28 mouse cellular contexts compared by ENCODE assay signal in the genomic region with DNA sequence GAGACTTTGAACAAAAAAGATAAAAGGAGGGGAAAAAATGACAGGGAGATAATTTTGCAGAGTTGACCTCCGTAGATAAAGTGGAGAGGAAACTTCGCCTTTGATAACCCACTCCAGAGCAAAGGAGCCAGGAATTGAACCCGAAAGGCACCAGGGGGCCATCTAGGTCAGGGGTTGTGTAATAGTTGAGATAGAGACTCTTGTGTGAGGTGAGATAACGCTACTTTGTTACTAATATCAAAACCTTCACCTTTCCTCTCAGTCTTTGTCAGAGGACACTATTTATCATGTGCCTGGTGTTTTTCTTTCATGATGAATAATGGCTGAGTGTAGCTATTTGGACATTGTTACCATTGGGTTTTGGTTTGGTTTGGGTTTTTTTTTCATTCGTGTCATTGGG. TPM values are rescaled to one million over a fixed set of nuclear protein-coding genes. Genes with fewer than 3 reads are reported as not detected.
DNase-seq lines count a peak whose midpoint lies in the region; ATAC-seq lines count a peak whose summit lies in the region.
"Had no signal": no experiment of that assay in that cellular context is flagged by ENCODE, and none has a peak within 500 bp of the region (broad histone marks: within the 10 kb centered on the region; RNA-seq: fewer than 3 reads in every experiment).

No protein-coding gene starts in this region.

- no peak overlapping the region for H3K4me2 ChIP-seq in intestine, embryonic 16.5 days (ENCODE audit: low read depth, low read length)
- no peak overlapping the region for H3K4me2 ChIP-seq in intestine, embryonic 15.5 days (replicated peaks)
- H3K4me2 ChIP-seq in liver, embryonic 12.5 days: peak overlapping the region; percentile 31
- H3K4me2 ChIP-seq in midbrain, embryonic 14.5 days (ENCODE audit: low read length): no peak overlapping the region
- H3K4me2 ChIP-seq: heart, embryonic 11.5 days; hindbrain, embryonic 14.5 days; limb, embryonic 12.5 days; midbrain, embryonic 15.5 days; neural tube, embryonic 15.5 days; stomach, embryonic 15.5 days had no signal

- no peak overlapping the region for H3K4me3 ChIP-seq in intestine, embryonic 16.5 days (ENCODE audit: low read length)
- H3K4me3 ChIP-seq in intestine, embryonic 15.5 days (replicated peaks): no peak overlapping the region
- no peak overlapping the region for H3K4me3 ChIP-seq in liver, embryonic 12.5 days
- H3K4me3 ChIP-seq in midbrain, embryonic 14.5 days (replicated peaks; ENCODE audit: low read depth, low read length): no peak overlapping the region
- H3K4me3 ChIP-seq: limb, embryonic 12.5 days; midbrain, embryonic 15.5 days; neural tube, embryonic 15.5 days; stomach, embryonic 15.5 days had no signal

- no peak overlapping the region for H3K9ac ChIP-seq in intestine, embryonic 16.5 days (ENCODE audit: low read depth, low read length)
- no peak overlapping the region for H3K9ac ChIP-seq in intestine, embryonic 15.5 days
- H3K9ac ChIP-seq in liver, embryonic 12.5 days: 0 out of 2 replicates have a peak overlapping the region, but pooled peaks have one; percentile 31
- no peak overlapping the region for H3K9ac ChIP-seq in midbrain, embryonic 14.5 days (replicated peaks; ENCODE audit: low read length)
- H3K9ac ChIP-seq: hindbrain, embryonic 14.5 days; limb, embryonic 12.5 days; neural tube, embryonic 15.5 days; stomach, embryonic 15.5 days had no signal

- peak overlapping the region; percentile 74; the same call in 1 of the 2 replicates for H3K27ac ChIP-seq in intestine, embryonic 16.5 days (ENCODE audit: low read length)
- no peak overlapping the region for H3K27ac ChIP-seq in intestine, embryonic 15.5 days
- H3K27ac ChIP-seq in liver, embryonic 12.5 days: peak overlapping the region; percentile 4; the same call in 1 of the 2 replicates
- H3K27ac ChIP-seq in midbrain, embryonic 14.5 days (replicated peaks; ENCODE audit: low read depth, low read length): no peak overlapping the region
- H3K27ac ChIP-seq: hindbrain, embryonic 14.5 days; kidney, postnatal 0 days; limb, embryonic 12.5 days; midbrain, embryonic 15.5 days; neural tube, embryonic 15.5 days; stomach, embryonic 15.5 days had no signal

- peaks cover 18% of the 10 kb centered on the region for H3K4me1 ChIP-seq in intestine, embryonic 16.5 days (ENCODE audit: control insufficient read depth, insufficient read depth, low read length)
- H3K4me1 ChIP-seq in intestine, embryonic 15.5 days (replicated peaks): 0 out of 2 replicates have a peak, but pooled peaks cover 9% of the 10 kb centered on the region
- peaks cover 34% of the 10 kb centered on the region for H3K4me1 ChIP-seq in liver, embryonic 12.5 days
- no peaks in the 10 kb centered on the region for H3K4me1 ChIP-seq in midbrain, embryonic 14.5 days (ENCODE audit: control insufficient read depth, insufficient read depth, low read length)

- H3K36me3 ChIP-seq in intestine, embryonic 16.5 days (ENCODE audit: control insufficient read depth, insufficient read depth, low read length): no peaks in the 10 kb centered on the region
- H3K36me3 ChIP-seq in intestine, embryonic 15.5 days: no peaks in the 10 kb centered on the region
- peaks cover 8% of the 10 kb centered on the region for H3K36me3 ChIP-seq in liver, embryonic 12.5 days
- 0 out of 2 replicates have a peak, but pooled peaks cover 2% of the 10 kb centered on the region for H3K36me3 ChIP-seq in midbrain, embryonic 14.5 days (ENCODE audit: control insufficient read depth, insufficient read depth, low read length)
- H3K36me3 ChIP-seq: limb, embryonic 12.5 days; midbrain, embryonic 15.5 days; neural tube, embryonic 15.5 days; stomach, embryonic 15.5 days had no signal

- 63% methylated on average over 5 of the region's 5 CpGs for WGBS in intestine, embryonic 16.5 days
- 56% methylated on average over 5 of the region's 5 CpGs for WGBS in intestine, embryonic 15.5 days
- 23% methylated on average over 5 of the region's 5 CpGs for WGBS in liver, embryonic 12.5 days (ENCODE audit: insufficient replicate concordance)
- 78% methylated on average over 5 of the region's 5 CpGs for WGBS in midbrain, embryonic 14.5 days

- H3K27me3 ChIP-seq in intestine, embryonic 16.5 days (replicated peaks; ENCODE audit: control insufficient read depth, insufficient read depth, low read length): no peaks in the 10 kb centered on the region
- no peaks in the 10 kb centered on the region for H3K27me3 ChIP-seq in intestine, embryonic 15.5 days (replicated peaks)
- 0 out of 2 replicates have a peak, but pooled peaks cover 4% of the 10 kb centered on the region for H3K27me3 ChIP-seq in liver, embryonic 12.5 days (replicated peaks)
- H3K27me3 ChIP-seq in midbrain, embryonic 14.5 days (ENCODE audit: control insufficient read depth, insufficient read depth, low read length): no peaks in the 10 kb centered on the region
- H3K27me3 ChIP-seq: limb, embryonic 12.5 days; midbrain, embryonic 15.5 days; neural tube, embryonic 15.5 days; stomach, embryonic 15.5 days had no signal

- DNase-seq in c-Kit-positive CD71-positive TER-119-negative erythroid progenitor cells, embryonic 14.5 days (ENCODE audit: low read depth): peak; percentile 50
- DNase-seq in kidney, postnatal 4 days: no peak
- DNase-seq in midbrain, embryonic 14.5 days: no peak
- DNase-seq in left cerebral cortex, adult 11 months (ENCODE audit: low spot score): no peak
- DNase-seq: B cell, adult 2 months; cerebellum, adult 2 months; cerebellum, postnatal 14 days; gastrocnemius, postnatal 25 days; heart, adult 18-20 months; heart, postnatal 4 days; kidney, adult 8-10 months; lung, adult 18-20 months; retina, postnatal 1 day; right cerebral cortex, postnatal 25 days; thymus, postnatal 14 days had no signal

- H3K9me3 ChIP-seq in intestine, embryonic 16.5 days (ENCODE audit: control insufficient read depth, low read length): no peaks in the 10 kb centered on the region
- no peaks in the 10 kb centered on the region for H3K9me3 ChIP-seq in intestine, embryonic 15.5 days
- no peaks in the 10 kb centered on the region for H3K9me3 ChIP-seq in liver, embryonic 12.5 days (replicated peaks)
- H3K9me3 ChIP-seq in midbrain, embryonic 14.5 days (ENCODE audit: control insufficient read depth, low read length): no peaks in the 10 kb centered on the region
- H3K9me3 ChIP-seq: limb, embryonic 12.5 days; midbrain, embryonic 15.5 days; neural tube, embryonic 15.5 days; stomach, embryonic 15.5 days had no signal

- peak; percentile 59; the same call in 1 of the 2 replicates for ATAC-seq in intestine, embryonic 16.5 days
- no peak for ATAC-seq in intestine, embryonic 15.5 days
- ATAC-seq in liver, embryonic 12.5 days: peak; percentile 73
- ATAC-seq in megakaryocyte progenitor cell, adult 5-6 weeks (replicated peaks; ENCODE audit: poor library complexity): peak; percentile 40
- ATAC-seq in midbrain, embryonic 14.5 days (ENCODE audit: low FRiP score, low TSS enrichment): no peak
- ATAC-seq: forebrain, embryonic 14.5 days; lung, postnatal 0 days; midbrain, embryonic 15.5 days had no signal

RNA-seq across cellular contexts. Expression of a gene that starts 32.2 kb away (rescaled TPM):
- polyA plus RNA-seq in intestine, embryonic 16.5 days (2015; fragmentation: Nextera tagmentation; extraction: Ambion mirVana): 30.8 and 32.4 TPM in 2 replicates
- polyA plus RNA-seq in intestine, embryonic 15.5 days (2015; fragmentation: Nextera tagmentation; extraction: Ambion mirVana): 34.0 and 35.1 TPM in 2 replicates
- 35.6 and 36.9 TPM in 2 replicates for polyA plus RNA-seq in liver, embryonic 12.5 days (2016; fragmentation: Nextera tagmentation; extraction: Ambion mirVana)
- 68.6 and 74.8 TPM in 2 replicates for total RNA-seq in megakaryocyte progenitor cell, adult 5-6 weeks (2015)
- total RNA-seq in megakaryocyte progenitor cell, adult 5-6 weeks (2017): 44.0 and 63.1 TPM in 2 replicates
- 49.0 and 57.3 TPM in 2 replicates for polyA plus RNA-seq in midbrain, embryonic 14.5 days (2014; fragmentation: Nextera tagmentation; extraction: Ambion mirVana)

RNA-seq across cellular contexts. Expression of a gene that starts 49.1 kb away (rescaled TPM):
- polyA plus RNA-seq in intestine, embryonic 16.5 days (2015; fragmentation: Nextera tagmentation; extraction: Ambion mirVana): 47.7 and 51.8 TPM in 2 replicates
- 44.4 and 50.7 TPM in 2 replicates for polyA plus RNA-seq in intestine, embryonic 15.5 days (2015; fragmentation: Nextera tagmentation; extraction: Ambion mirVana)
- 29.8 and 30.7 TPM in 2 replicates for polyA plus RNA-seq in liver, embryonic 12.5 days (2016; fragmentation: Nextera tagmentation; extraction: Ambion mirVana)
- total RNA-seq in megakaryocyte progenitor cell, adult 5-6 weeks (2015): not detected in 2 replicates
- total RNA-seq in megakaryocyte progenitor cell, adult 5-6 weeks (2017): 0.17 TPM in 1 of 2 replicates, not detected in the other
- 3.9 and 5.4 TPM in 2 replicates for polyA plus RNA-seq in midbrain, embryonic 14.5 days (2014; fragmentation: Nextera tagmentation; extraction: Ambion mirVana)

Comparison
In these comparisons a context has a peak if more than half of its experiments do, and no peak if none do; other contexts are left out.
1. ATAC-seq: peak in intestine, embryonic 16.5 days (single experiment), liver, embryonic 12.5 days (single experiment) and megakaryocyte progenitor cell, adult 5-6 weeks (single experiment); none in intestine, embryonic 15.5 days (single experiment) and midbrain, embryonic 14.5 days (single experiment).
2. H3K27ac ChIP-seq: peak in intestine, embryonic 16.5 days (single experiment) and liver, embryonic 12.5 days (single experiment); none in intestine, embryonic 15.5 days (single experiment) and midbrain, embryonic 14.5 days (single experiment).